Mouse (Mus musculus) layer of hippocampus, adult 2 months (tissue): ENCODE results near the gene Krt75. TPM values are rescaled to one million over a fixed set of nuclear protein-coding genes. Genes with fewer than 3 reads are reported as not detected.

ENCODE experiments used
- DNase-seq, 2 experiments: peaks; one replicate each; pipeline ENCODE4 v3.0.0; 2022; ENCODE audit warnings: low spot score in 2 of 2
- H3K27ac ChIP-seq: fragments of 200-600 bp; 2 replicates; pipeline ENCODE4 v1.8.1; 2022
- H3K4me3 ChIP-seq: fragments of 200-600 bp; 2 replicates; pipeline ENCODE4 v1.8.1; 2022; ENCODE audit warnings: mild to moderate bottlenecking
- CTCF ChIP-seq: fragments of 200-600 bp; conservative IDR thresholded peaks from 2 replicates; pipeline ENCODE4 v1.8.1; 2022; ENCODE audit warnings: antibody characterized with exemption, mild to moderate bottlenecking, moderate library complexity
- long read RNA-seq, 2 experiments: library from polyadenylated mRNA; stranded (forward); transcript quantifications; one replicate each; pipeline ENCODE4 v2.0.0; 2021; ENCODE audit warnings: borderline mapping rate in 2 of 2
- total RNA-seq, 2 experiments: library from RNA; stranded (reverse); gene quantifications; 2 replicates each; pipeline ENCODE4 v1.2.3; 2021

Krt75 gene
- not detected for total RNA-seq
- long read RNA-seq, experiment 1: 0 reads
- long read RNA-seq, experiment 2: 0 reads

- Histone ChIP-seq H3K27ac (no peak within 1 kb of the TSS), H3K4me3 (no peak within 1 kb of the TSS)
- TF ChIP-seq CTCF: no peak
- DNase-seq: no peak
Measured at GRCm38 (mm10) chr15:101573796-101574345, at the start of gene Krt75. Gene Krt75 (minus strand): TSS chr15:101573904.

GRCm38 (mm10) chr15:101599123-101599522, 25.4 kb upstream of the Krt75 start:
- no peak for DNase-seq

GRCm38 (mm10) chr15:101588216-101588615, 14.5 kb upstream of the Krt75 start:
- peak; percentile 42 for TF ChIP-seq CTCF
- no peak for DNase-seq
- Histone ChIP-seq H3K27ac (no peak overlapping the region), H3K4me3 (no peak overlapping the region)

More at GRCm38 (mm10) chr15:101599123-101599522, 25.4 kb upstream of the Krt75 start:
- no peak overlapping the region for H3K27ac ChIP-seq
- no peak for TF ChIP-seq CTCF
- H3K4me3 ChIP-seq: no peak overlapping the region

- Histone ChIP-seq H3K4me3 (no peak overlapping the region), H3K27ac (no peak overlapping the region)
- peak; percentile 30 for TF ChIP-seq CTCF
- DNase-seq: no peak
Measured at GRCm38 (mm10) chr15:101584456-101584855, 10.8 kb upstream of the Krt75 start.

- Histone ChIP-seq H3K4me3 (no peak overlapping the region), H3K27ac (no peak overlapping the region)
- TF ChIP-seq CTCF: no peak
- DNase-seq: no peak
Measured at GRCm38 (mm10) chr15:101583211-101583965, 9.7 kb upstream of the Krt75 start.

GRCm38 (mm10) chr15:101581701-101582100, 8.0 kb upstream of the Krt75 start:
- no peak for TF ChIP-seq CTCF
- no peak overlapping the region for H3K4me3 ChIP-seq
- no peak overlapping the region for H3K27ac ChIP-seq
- DNase-seq: no peak

- TF ChIP-seq CTCF: no peak
- no peak for DNase-seq
Measured at GRCm38 (mm10) chr15:101575506-101575905, 1.8 kb upstream of the Krt75 start.

GRCm38 (mm10) chr15:101567780-101568179, 5.9 kb downstream of the Krt75 start:
- H3K4me3 ChIP-seq: no peak overlapping the region
- no peak for DNase-seq
- H3K27ac ChIP-seq: no peak overlapping the region
- peak; percentile 54 for TF ChIP-seq CTCF

More at GRCm38 (mm10) chr15:101575506-101575905, 1.8 kb upstream of the Krt75 start:
- Histone ChIP-seq H3K27ac (no peak overlapping the region), H3K4me3 (no peak overlapping the region)

- no peak for TF ChIP-seq CTCF
- H3K4me3 ChIP-seq: no peak within 1 kb of the TSS
- no peak for DNase-seq
- no peak within 1 kb of the TSS for H3K27ac ChIP-seq
Measured at GRCm38 (mm10) chr15:101562850-101563249, 10.9 kb downstream of the Krt75 start, which contains the start of gene Krt90. Gene Krt90 (minus strand): TSS chr15:101562950.

- TF ChIP-seq CTCF: no peak
- Histone ChIP-seq H3K4me3 (no peak overlapping the region), H3K27ac (no peak overlapping the region)
- DNase-seq: peak in 1 of 2 experiments; percentile 50
Measured at GRCm38 (mm10) chr15:101558034-101558646, 15.6 kb downstream of the Krt75 start.

GRCm38 (mm10) chr15:101553169-101553568, 20.5 kb downstream of the Krt75 start:
- TF ChIP-seq CTCF: no peak
- DNase-seq: peak in 1 of 2 experiments; percentile 20
- Histone ChIP-seq H3K4me3 (no peak overlapping the region), H3K27ac (no peak overlapping the region)

GRCm38 (mm10) chr15:101552188-101552587, 21.5 kb downstream of the Krt75 start:
- peak; percentile 23 to 27 for DNase-seq
- Histone ChIP-seq H3K27ac (no peak overlapping the region), H3K4me3 (no peak overlapping the region)
- no peak for TF ChIP-seq CTCF

- Histone ChIP-seq H3K4me3 (no peak within 1 kb of the TSS), H3K27ac (no peak within 1 kb of the TSS)
- DNase-seq: no peak
- no peak for TF ChIP-seq CTCF
Measured at GRCm38 (mm10) chr15:101550567-101550966, 23.1 kb downstream of the Krt75 start, which contains the start of gene Krt82. Gene Krt82 (minus strand): TSS chr15:101550667.
